Mouse (Mus musculus): ENCODE measurements around the gene Mrpl49. TPM values are rescaled to one million over a fixed set of nuclear protein-coding genes. Genes with fewer than 3 reads are reported as not detected.

Gene Mrpl49
- polyA plus RNA-seq, 1 experiment from 2014 or later = 74.6 TPM

DNA sequence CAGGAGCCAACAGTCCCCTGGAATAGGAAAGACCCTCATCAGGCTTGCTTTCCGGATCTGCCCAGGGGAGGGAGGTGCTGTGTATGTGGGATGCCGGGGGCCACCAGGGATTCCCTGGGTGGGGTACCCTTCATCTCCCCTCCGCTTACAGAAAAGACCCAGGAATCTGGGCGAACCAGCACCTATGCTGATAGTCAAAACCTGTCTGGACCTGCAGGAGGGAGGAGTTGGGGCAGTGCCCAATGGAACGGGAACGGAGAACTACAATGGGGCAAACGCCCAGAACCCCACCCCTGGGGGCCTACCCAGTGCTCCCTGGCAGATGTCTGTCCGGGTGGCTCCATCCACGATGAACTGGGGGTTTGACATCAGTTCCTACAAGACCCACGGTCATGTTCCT, 43.9 kb downstream of the Mrpl49 start:
- Histone ChIP-seq H3K27me3 (ENCODE audit: control insufficient read depth, insufficient read depth, low read depth, low read length) (no peaks in the 10 kb centered on the region; the same call in 1 of the 2 replicates), H3K9ac (ENCODE audit: low read length) (no peak overlapping the region), H3K36me3 (ENCODE audit: control insufficient read depth, insufficient read depth, low read length) (no peaks in the 10 kb centered on the region), H3K4me1 (replicated peaks; ENCODE audit: control insufficient read depth, insufficient read depth, low read length) (peaks cover 11% of the 10 kb centered on the region), H3K27ac (ENCODE audit: low read length) (no peak overlapping the region), H3K4me2 (ENCODE audit: low read depth, low read length) (no peak overlapping the region), H3K9me3 (ENCODE audit: control insufficient read depth, low read length) (no peaks in the 10 kb centered on the region), H3K4me3 (ENCODE audit: low read length) (no peak overlapping the region)
- WGBS = 91% methylated on average over 10 of the region's 10 CpGs
- ATAC-seq (ENCODE audit: low read depth) = no peak

DNA sequence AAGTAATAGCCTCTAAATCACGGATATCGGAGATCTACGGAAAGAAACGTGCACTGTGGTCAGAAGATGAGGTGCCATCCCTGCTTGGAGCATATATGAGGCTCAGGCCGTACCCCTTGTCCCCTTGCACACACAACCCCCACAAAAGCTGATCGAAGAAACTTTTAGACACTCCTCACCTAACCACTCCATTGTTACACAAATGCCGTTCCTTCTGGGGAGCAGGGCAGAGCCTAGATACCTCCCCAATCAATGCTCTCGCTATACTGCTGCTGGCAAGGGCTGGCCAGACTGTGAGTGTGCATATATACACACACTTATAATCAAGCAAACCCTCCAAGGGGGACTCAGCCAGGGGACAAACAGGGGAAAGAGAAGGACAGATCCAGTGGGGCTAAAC, 48.4 kb downstream of the Mrpl49 start:
- ATAC-seq (ENCODE audit: low read depth) = no peak
- H3K4me1 ChIP-seq (replicated peaks; ENCODE audit: control insufficient read depth, insufficient read depth, low read length) = no peaks in the 10 kb centered on the region
- no peak overlapping the region for H3K4me2 ChIP-seq (ENCODE audit: low read depth, low read length)
- H3K27me3 ChIP-seq (ENCODE audit: control insufficient read depth, insufficient read depth, low read depth, low read length) = no peaks in the 10 kb centered on the region
- H3K4me3 ChIP-seq (ENCODE audit: low read length) = no peak overlapping the region
- peaks cover 4% of the 10 kb centered on the region; the same call in 1 of the 2 replicates for H3K36me3 ChIP-seq (ENCODE audit: control insufficient read depth, insufficient read depth, low read length)
- no peak overlapping the region for H3K27ac ChIP-seq (ENCODE audit: low read length)
- no peak overlapping the region for H3K9ac ChIP-seq (ENCODE audit: low read length)
- WGBS = 71% methylated on average over 8 of the region's 8 CpGs
- no peaks in the 10 kb centered on the region for H3K9me3 ChIP-seq (ENCODE audit: control insufficient read depth, low read length)

DNA sequence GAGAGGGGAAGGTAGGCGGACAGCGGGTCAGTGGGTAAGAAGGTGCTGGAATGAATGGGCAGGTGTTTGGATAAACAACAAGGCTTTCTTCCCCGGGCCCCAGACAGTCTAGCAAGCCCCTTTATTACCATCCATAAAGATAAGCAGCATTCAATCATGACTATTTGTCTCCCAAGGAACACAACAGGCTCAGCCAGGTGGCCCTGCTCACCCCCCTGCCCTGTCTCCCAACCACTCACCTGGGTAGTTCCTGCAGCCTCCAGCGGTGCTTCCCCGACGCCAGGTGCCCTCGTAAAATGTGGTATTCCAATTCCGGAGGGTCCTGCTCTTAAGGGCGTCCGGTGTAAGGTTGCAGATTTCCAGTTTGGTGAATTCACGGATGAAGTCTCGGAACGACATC, 50.6 kb downstream of the Mrpl49 start:
- Histone ChIP-seq H3K9ac (ENCODE audit: low read length) (no peak overlapping the region), H3K4me2 (ENCODE audit: low read depth, low read length) (no peak overlapping the region), H3K27me3 (ENCODE audit: control insufficient read depth, insufficient read depth, low read depth, low read length) (no peaks in the 10 kb centered on the region), H3K4me1 (replicated peaks; ENCODE audit: control insufficient read depth, insufficient read depth, low read length) (no peaks in the 10 kb centered on the region), H3K9me3 (ENCODE audit: control insufficient read depth, low read length) (no peaks in the 10 kb centered on the region), H3K4me3 (ENCODE audit: low read length) (no peak overlapping the region), H3K27ac (ENCODE audit: low read length) (no peak overlapping the region), H3K36me3 (ENCODE audit: control insufficient read depth, insufficient read depth, low read length) (peaks cover 4% of the 10 kb centered on the region; the same call in 1 of the 2 replicates)
- 74% methylated on average over 13 of the region's 13 CpGs for WGBS
- ATAC-seq (ENCODE audit: low read depth) = no peak

DNA sequence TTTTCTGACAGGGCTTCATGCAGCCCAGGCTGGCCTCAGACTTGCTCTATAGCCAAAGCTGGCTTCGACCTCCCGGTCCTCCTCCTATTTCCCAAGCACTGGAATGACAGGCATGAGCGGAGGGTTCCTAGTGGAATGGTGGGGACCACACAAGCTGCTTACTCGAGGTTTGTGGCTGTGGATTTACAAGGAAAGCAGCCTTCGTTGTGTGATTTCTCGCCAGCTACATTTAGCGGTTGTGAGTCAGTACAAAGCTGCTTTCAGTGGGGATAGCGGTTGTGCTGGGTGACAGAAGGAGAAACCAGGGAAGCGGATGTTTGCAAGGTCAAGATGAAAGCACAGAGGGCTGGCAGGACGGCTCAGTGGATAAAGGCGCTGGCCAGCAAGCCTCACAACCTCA, 52.0 kb downstream of the Mrpl49 start:
- Histone ChIP-seq H3K27ac (ENCODE audit: low read length) (no peak overlapping the region), H3K4me1 (replicated peaks; ENCODE audit: control insufficient read depth, insufficient read depth, low read length) (no peaks in the 10 kb centered on the region), H3K9ac (ENCODE audit: low read length) (no peak overlapping the region), H3K9me3 (ENCODE audit: control insufficient read depth, low read length) (no peaks in the 10 kb centered on the region), H3K27me3 (ENCODE audit: control insufficient read depth, insufficient read depth, low read depth, low read length) (no peaks in the 10 kb centered on the region), H3K4me3 (ENCODE audit: low read length) (no peak overlapping the region), H3K4me2 (ENCODE audit: low read depth, low read length) (no peak overlapping the region), H3K36me3 (ENCODE audit: control insufficient read depth, insufficient read depth, low read length) (peaks cover 4% of the 10 kb centered on the region; the same call in 1 of the 2 replicates)
- no peak for ATAC-seq (ENCODE audit: low read depth)
- WGBS = 50% methylated on average over 11 of the region's 11 CpGs

Small RNAs within 50 kb of the gene (microRNA-seq; reads per million reads assigned to microRNA genes)
- not detected for gene Mir6988

Other genes with a start within 250 kb of the Mrpl49 start
- 56.4 and 61.1 TPM in 2 replicates for gene Frmd8, start 182.5 kb downstream of the Mrpl49 start, polyA plus RNA-seq (2015; fragmentation: Nextera tagmentation; extraction: Ambion mirVana)
- 5.7 and 6.2 TPM in 2 replicates for gene Slc25a45, start 180.0 kb downstream of the Mrpl49 start, polyA plus RNA-seq (2015; fragmentation: Nextera tagmentation; extraction: Ambion mirVana)
- 2.5 and 3.2 TPM in 2 replicates for gene Tigd3, start 163.6 kb downstream of the Mrpl49 start, polyA plus RNA-seq (2015; fragmentation: Nextera tagmentation; extraction: Ambion mirVana)
- gene Dpf2, start 144.8 kb downstream of the Mrpl49 start, polyA plus RNA-seq (2015; fragmentation: Nextera tagmentation; extraction: Ambion mirVana) = 155 TPM in 2 replicates
- gene Cdc42ep2, start 133.0 kb downstream of the Mrpl49 start, polyA plus RNA-seq (2015; fragmentation: Nextera tagmentation; extraction: Ambion mirVana) = 15.6 and 17.1 TPM in 2 replicates
- 64.2 and 70.0 TPM in 2 replicates for gene Pola2, start 93.6 kb downstream of the Mrpl49 start, polyA plus RNA-seq (2015; fragmentation: Nextera tagmentation; extraction: Ambion mirVana)
- not detected in 2 replicates for gene Slc22a20, start 71.6 kb downstream of the Mrpl49 start, polyA plus RNA-seq (2015; fragmentation: Nextera tagmentation; extraction: Ambion mirVana)
- gene Capn1, start 41.9 kb downstream of the Mrpl49 start, polyA plus RNA-seq (2015; fragmentation: Nextera tagmentation; extraction: Ambion mirVana) = 12.3 and 12.8 TPM in 2 replicates
- 27.7 and 31.7 TPM in 2 replicates for gene Syvn1, start 11.2 kb downstream of the Mrpl49 start, polyA plus RNA-seq (2015; fragmentation: Nextera tagmentation; extraction: Ambion mirVana)
- 757 and 774 TPM in 2 replicates for gene Fau, start 59 bp upstream of the Mrpl49 start, polyA plus RNA-seq (2015; fragmentation: Nextera tagmentation; extraction: Ambion mirVana)
- 26.2 and 28.6 TPM in 2 replicates for gene Znhit2, start 3.4 kb upstream of the Mrpl49 start, polyA plus RNA-seq (2015; fragmentation: Nextera tagmentation; extraction: Ambion mirVana)
- 12.1 and 19.6 TPM in 2 replicates for gene Tm7sf2, start 10.6 kb upstream of the Mrpl49 start, polyA plus RNA-seq (2015; fragmentation: Nextera tagmentation; extraction: Ambion mirVana)
- 67.4 and 77.5 TPM in 2 replicates for gene Vps51, start 19.4 kb upstream of the Mrpl49 start, polyA plus RNA-seq (2015; fragmentation: Nextera tagmentation; extraction: Ambion mirVana)
- gene Tmem262, start 22.2 kb upstream of the Mrpl49 start, polyA plus RNA-seq (2015; fragmentation: Nextera tagmentation; extraction: Ambion mirVana) = not detected in 2 replicates
- 1.4 and 1.5 TPM in 2 replicates for gene Gm28374, start 24.5 kb upstream of the Mrpl49 start, polyA plus RNA-seq (2015; fragmentation: Nextera tagmentation; extraction: Ambion mirVana)
- gene Zfpl1, start 27.2 kb upstream of the Mrpl49 start, polyA plus RNA-seq (2015; fragmentation: Nextera tagmentation; extraction: Ambion mirVana) = 69.1 and 71.8 TPM in 2 replicates
- 40.5 and 42.8 TPM in 2 replicates for gene Cdca5, start 27.2 kb upstream of the Mrpl49 start, polyA plus RNA-seq (2015; fragmentation: Nextera tagmentation; extraction: Ambion mirVana)
- gene AC131692.1, start 36.6 kb upstream of the Mrpl49 start, polyA plus RNA-seq (2015; fragmentation: Nextera tagmentation; extraction: Ambion mirVana) = not detected in 2 replicates
- gene Naaladl1, start 48.0 kb upstream of the Mrpl49 start, polyA plus RNA-seq (2015; fragmentation: Nextera tagmentation; extraction: Ambion mirVana) = 0.29 and 0.94 TPM in 2 replicates
- 32.5 and 36.4 TPM in 2 replicates for gene Sac3d1, start 60.9 kb upstream of the Mrpl49 start, polyA plus RNA-seq (2015; fragmentation: Nextera tagmentation; extraction: Ambion mirVana)
- gene Snx15, start 70.5 kb upstream of the Mrpl49 start, polyA plus RNA-seq (2015; fragmentation: Nextera tagmentation; extraction: Ambion mirVana) = 33.4 and 35.1 TPM in 2 replicates
- gene Batf2, start 83.2 kb upstream of the Mrpl49 start, polyA plus RNA-seq (2015; fragmentation: Nextera tagmentation; extraction: Ambion mirVana) = 0.31 and 0.96 TPM in 2 replicates
- gene Arl2, start 83.8 kb upstream of the Mrpl49 start, polyA plus RNA-seq (2015; fragmentation: Nextera tagmentation; extraction: Ambion mirVana) = 95.2 and 95.7 TPM in 2 replicates
- not detected in 2 replicates for gene Majin, start 126.6 kb upstream of the Mrpl49 start, polyA plus RNA-seq (2015; fragmentation: Nextera tagmentation; extraction: Ambion mirVana)
- gene Gpha2, start 168.6 kb upstream of the Mrpl49 start, polyA plus RNA-seq (2015; fragmentation: Nextera tagmentation; extraction: Ambion mirVana) = 0.63 and 0.88 TPM in 2 replicates
- gene Ppp2r5b, start 178.1 kb upstream of the Mrpl49 start, polyA plus RNA-seq (2015; fragmentation: Nextera tagmentation; extraction: Ambion mirVana) = 17.8 and 20.2 TPM in 2 replicates
- 10.3 and 12.6 TPM in 2 replicates for gene Atg2a, start 183.9 kb upstream of the Mrpl49 start, polyA plus RNA-seq (2015; fragmentation: Nextera tagmentation; extraction: Ambion mirVana)
- gene Ehd1, start 218.9 kb upstream of the Mrpl49 start, polyA plus RNA-seq (2015; fragmentation: Nextera tagmentation; extraction: Ambion mirVana) = 77.9 and 81.6 TPM in 2 replicates
- gene Cdc42bpg, start 248.7 kb upstream of the Mrpl49 start, polyA plus RNA-seq (2015; fragmentation: Nextera tagmentation; extraction: Ambion mirVana) = 1.1 and 1.7 TPM in 2 replicates